Mouse (Mus musculus) fat pad, adult 2 months (tissue): ENCODE measurements around the gene Pla2g4a.

Experiments
- DNase-seq: peaks from one replicate; pipeline ENCODE4 v3.0.0-alpha.2; 2011; ENCODE audit warnings: low read depth, low spot score; ENCODE audit errors: extremely low read depth

Pla2g4a gene

GRCm38 (mm10) chr1:149861543-149861942, 99.5 kb downstream of the Pla2g4a start:
- no peak for DNase-seq

- no peak for DNase-seq
Observed at GRCm38 (mm10) chr1:149858734-149859133, 102.4 kb downstream of the Pla2g4a start.

- no peak for DNase-seq
Observed at GRCm38 (mm10) chr1:149856720-149857119, 104.4 kb downstream of the Pla2g4a start.

- no peak for DNase-seq
Observed at GRCm38 (mm10) chr1:149855581-149855980, 105.5 kb downstream of the Pla2g4a start.

GRCm38 (mm10) chr1:149854867-149855266, 106.2 kb downstream of the Pla2g4a start:
- no peak for DNase-seq

GRCm38 (mm10) chr1:149846655-149847054, 114.4 kb downstream of the Pla2g4a start:
- no peak for DNase-seq

DNA sequence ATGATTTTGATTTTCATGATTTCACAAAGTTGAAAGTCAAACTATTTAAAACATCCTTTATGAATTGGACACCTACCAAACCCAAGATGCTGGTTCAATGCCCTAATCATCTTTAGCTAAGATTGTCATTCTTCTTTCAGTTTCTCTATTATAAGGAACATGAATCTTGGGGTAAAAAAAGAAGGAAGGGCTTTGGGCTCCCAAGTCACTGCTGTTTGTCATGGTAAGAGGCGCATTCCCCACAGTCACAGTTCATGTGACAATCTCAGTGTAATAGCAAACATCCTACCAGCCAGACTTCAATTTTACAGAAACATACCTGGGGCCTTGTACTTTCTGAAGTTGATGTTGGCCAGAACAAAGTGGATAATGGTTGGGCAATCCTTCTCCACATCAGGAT, 119.2 kb downstream of the Pla2g4a start:
- DNase-seq: no peak

- DNase-seq: no peak
Observed at GRCm38 (mm10) chr1:149840961-149841416, 120.1 kb downstream of the Pla2g4a start.

- no peak for DNase-seq
Observed at GRCm38 (mm10) chr1:149840312-149840930, 120.7 kb downstream of the Pla2g4a start.

DNA sequence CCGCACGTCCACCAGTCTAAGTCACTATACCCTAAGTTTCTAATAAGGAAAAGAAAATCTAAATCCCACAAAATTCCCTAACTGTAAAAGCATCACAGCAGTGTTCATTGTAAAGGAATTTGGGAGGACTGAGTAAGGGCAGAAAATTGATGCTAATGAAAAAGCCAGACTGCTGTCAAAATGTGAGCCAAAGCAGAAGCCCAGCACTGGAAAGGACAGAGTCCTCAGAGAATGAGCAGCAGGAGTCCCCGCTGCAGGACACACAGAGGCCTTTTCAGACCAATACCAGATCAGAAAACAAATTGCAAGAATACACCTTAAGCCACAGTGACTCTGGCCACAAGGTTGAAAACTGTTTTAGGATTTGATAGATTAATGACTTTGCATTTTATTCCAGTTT, 124.6 kb downstream of the Pla2g4a start:
- no peak for DNase-seq

- no peak for DNase-seq
Observed at GRCm38 (mm10) chr1:149833876-149834275, 127.2 kb downstream of the Pla2g4a start.

GRCm38 (mm10) chr1:149832952-149833351, 128.1 kb downstream of the Pla2g4a start:
- no peak for DNase-seq

DNA sequence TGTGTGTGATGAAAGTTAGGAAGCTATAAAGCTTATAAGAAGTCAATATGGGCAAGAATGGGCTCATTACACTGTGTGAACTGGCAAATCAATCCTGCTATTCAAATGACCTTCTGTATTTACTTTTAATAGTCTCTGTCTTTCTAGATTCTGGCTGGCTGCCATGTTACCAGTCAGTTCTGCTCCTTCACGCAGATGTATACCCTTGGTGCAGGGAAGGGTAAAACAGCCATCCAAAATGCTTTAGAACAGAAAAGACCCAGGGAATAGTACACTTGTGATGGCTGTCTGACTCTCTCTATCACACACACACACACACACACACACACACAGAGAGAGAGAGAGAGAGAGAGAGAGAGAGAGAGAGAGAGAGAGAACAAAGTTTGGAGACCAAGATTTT, 128.6 kb downstream of the Pla2g4a start:
- DNase-seq: no peak

GRCm38 (mm10) chr1:149831100-149831499, 130.0 kb downstream of the Pla2g4a start:
- DNase-seq: no peak

- DNase-seq: no peak
Observed at GRCm38 (mm10) chr1:149813616-149814345, 147.3 kb downstream of the Pla2g4a start.

DNA sequence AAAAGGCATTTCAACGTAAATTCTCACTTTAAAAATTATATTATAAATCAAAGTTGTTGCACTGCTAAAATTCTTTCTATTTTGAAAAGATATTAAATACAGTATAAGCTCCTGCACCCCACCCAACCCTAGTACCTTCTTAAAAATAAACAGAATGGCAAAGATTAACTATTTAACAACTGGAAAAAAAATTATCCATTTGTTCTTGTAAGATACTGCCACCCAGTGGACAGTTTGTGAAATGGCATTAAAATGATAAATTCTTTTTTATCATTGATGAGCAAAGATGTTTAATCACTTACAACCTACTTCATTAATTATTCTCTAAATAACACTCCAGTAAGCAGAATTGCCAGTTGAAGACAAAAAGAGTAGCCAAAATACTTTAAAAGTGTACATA, 151.6 kb downstream of the Pla2g4a start:
- no peak for DNase-seq
